Mouse (Mus musculus) hindbrain, embryonic 10.5 days (tissue): Measurements from ENCODE around the gene Tmx2. TPM values are rescaled to one million over a fixed set of nuclear protein-coding genes. Genes with fewer than 3 reads are reported as not detected.
"Not testable (repeated sequence)": the region's sequence is repeated elsewhere in the genome, so short reads cannot be mapped to it uniquely, and the experiment has no call there.

Experiments used
- DNase-seq: peaks from one replicate; pipeline ENCODE4 v3.0.0-alpha.2; 2017; ENCODE audit warnings: low spot score
- H3K27ac ChIP-seq: fragments of 300-500 bp; sonication (generic); 2 replicates; pipeline ENCODE4 v1.5.1; 2016; ENCODE audit warnings: mild to moderate bottlenecking, moderate library complexity
- H3K27me3 ChIP-seq: fragments of 300-500 bp; sonication (generic); 2 replicates; pipeline ENCODE4 v1.6.1; 2016; ENCODE audit warnings: mild to moderate bottlenecking; ENCODE audit not compliant: poor library complexity, insufficient read depth, severe bottlenecking
- H3K36me3 ChIP-seq: fragments of 300-500 bp; sonication (generic); 2 replicates; pipeline ENCODE4 v1.6.1; 2016; ENCODE audit warnings: mild to moderate bottlenecking, moderate library complexity
- H3K4me1 ChIP-seq: fragments of 300-500 bp; sonication (generic); replicated peaks from 2 replicates; pipeline ENCODE4 v1.6.1; 2016; ENCODE audit warnings: mild to moderate bottlenecking
- H3K4me3 ChIP-seq: fragments of 300-500 bp; sonication (generic); 2 replicates; pipeline ENCODE4 v1.5.1; 2016; ENCODE audit warnings: mild to moderate bottlenecking, moderate library complexity
- H3K9me3 ChIP-seq: fragments of 300-500 bp; sonication (generic); 2 replicates; pipeline ENCODE4 v1.6.1; 2016; ENCODE audit warnings: mild to moderate bottlenecking, moderate library complexity
- WGBS: fragments of 180-500 bp; shearing (Covaris S2); methylation state at CpG from one replicate; pipeline ENCODE4 v1.1.7; 2016; 5-methylcytosine and 5-hydroxymethylcytosine counted together
- polyA plus RNA-seq: library from polyadenylated mRNA; unstranded; fragments of >200 nt; fragmentation: Nextera tagmentation; extraction: Ambion mirVana; gene quantifications from 2 replicates; pipeline ENCODE4 v1.2.1, GENCODE M21; 2016

Tmx2 gene
- 151 and 167 TPM in 2 replicates for polyA plus RNA-seq

DNA sequence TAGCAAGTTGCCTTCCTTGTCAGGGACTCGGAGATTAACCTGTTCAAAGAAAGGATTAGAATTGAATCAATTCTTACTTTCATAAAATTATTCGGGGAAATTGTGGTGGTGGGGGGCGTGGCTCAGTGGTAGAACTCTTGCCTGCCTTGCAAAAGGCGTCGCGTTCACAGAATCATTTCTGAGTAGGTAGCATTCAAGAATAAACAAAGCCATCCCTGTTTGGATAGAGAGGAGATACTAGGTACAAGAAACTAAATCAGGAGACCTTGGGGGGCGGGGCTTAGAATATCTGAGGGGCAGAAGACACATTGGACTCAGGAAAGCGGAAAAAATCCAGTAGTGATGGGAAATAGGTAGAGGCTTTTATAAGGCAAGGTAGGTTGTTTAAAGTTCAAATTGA, at the start of gene Tmx2:
Gene Tmx2, minus strand, starts transcription at position 125 of the 400 bp plus-strand sequence.
- peak within 1 kb of the TSS; percentile 95 for H3K4me3 ChIP-seq
- no peaks in the 10 kb centered on the region for H3K27me3 ChIP-seq
- H3K4me1 ChIP-seq, result peaks cover 24% of the 10 kb centered on the region
- WGBS, result 18% methylated on average over 8 of the region's 8 CpGs
- H3K9me3 ChIP-seq, result no peaks in the 10 kb centered on the region
- H3K27ac ChIP-seq, result peak within 1 kb of the TSS; percentile 91
- DNase-seq, result no peak
- peaks cover 57% of the 10 kb centered on the region for H3K36me3 ChIP-seq

DNA sequence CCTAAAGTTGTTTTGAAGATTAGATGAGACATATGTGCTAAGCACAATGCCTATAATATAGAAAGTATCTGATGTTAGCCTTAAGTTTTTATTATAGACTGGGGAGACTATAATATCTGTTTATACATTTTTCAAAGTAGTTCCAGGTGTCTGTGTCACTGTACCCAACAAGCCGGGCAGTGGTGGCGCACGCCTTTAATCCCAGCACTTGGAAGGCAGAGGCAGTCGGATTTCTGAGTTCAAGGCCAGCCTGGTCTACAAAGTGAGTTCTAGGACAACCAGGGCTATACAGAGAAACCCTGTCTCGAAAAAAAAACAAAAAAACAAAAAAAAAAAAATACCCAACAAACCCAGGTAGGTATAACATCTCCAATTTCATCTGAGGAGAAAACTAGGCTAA, 49.3 kb upstream of the Tmx2 start:
- Histone ChIP-seq H3K4me1 (peaks cover 26% of the 10 kb centered on the region), H3K36me3 (peaks cover 27% of the 10 kb centered on the region)
- H3K4me3 ChIP-seq, H3K27me3 ChIP-seq, DNase-seq, H3K9me3 ChIP-seq, H3K27ac ChIP-seq: not testable (repeated sequence)
- WGBS, result 74% methylated on average over 5 of the region's 5 CpGs

DNA sequence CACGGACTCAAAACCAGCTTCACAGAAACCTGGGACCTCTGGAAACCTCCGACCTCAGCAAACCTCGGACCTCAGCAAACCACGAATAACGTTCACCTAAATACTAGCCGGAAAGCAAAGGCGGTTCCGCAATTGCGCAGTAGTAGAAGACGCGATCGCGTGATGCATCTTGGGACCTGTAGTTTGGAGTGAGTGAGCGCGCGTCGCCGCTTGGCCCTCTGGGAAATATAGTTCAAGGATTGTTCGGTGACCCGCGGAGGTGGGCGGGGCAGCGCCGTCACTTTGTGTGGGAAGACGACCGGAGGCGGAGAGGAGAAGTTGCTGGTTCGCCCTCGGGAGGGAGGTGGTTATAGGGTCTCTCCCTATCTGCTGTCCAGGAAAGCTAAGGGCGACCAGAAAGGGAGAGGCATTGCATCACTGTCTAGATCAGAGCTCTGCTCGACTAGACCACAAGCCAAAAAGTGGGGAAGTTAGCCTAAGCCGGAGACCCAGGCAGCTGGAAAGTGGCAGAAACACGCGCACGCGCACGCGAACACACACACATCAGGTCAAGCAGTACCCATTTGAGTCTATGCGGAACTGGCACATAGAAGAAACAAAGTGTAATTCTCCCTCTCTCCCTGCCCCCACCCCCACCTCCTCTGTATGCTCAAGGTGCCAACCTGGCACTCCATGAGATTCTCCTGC, 48.4 kb upstream of the Tmx2 start, which contains the start of gene Clp1:
Gene Clp1, minus strand, starts transcription at position 179 of the 687 bp plus-strand sequence.
- WGBS, result under 1% methylated on average over 39 of the region's 39 CpGs
- H3K9me3 ChIP-seq, result no peaks in the 10 kb centered on the region

DNA sequence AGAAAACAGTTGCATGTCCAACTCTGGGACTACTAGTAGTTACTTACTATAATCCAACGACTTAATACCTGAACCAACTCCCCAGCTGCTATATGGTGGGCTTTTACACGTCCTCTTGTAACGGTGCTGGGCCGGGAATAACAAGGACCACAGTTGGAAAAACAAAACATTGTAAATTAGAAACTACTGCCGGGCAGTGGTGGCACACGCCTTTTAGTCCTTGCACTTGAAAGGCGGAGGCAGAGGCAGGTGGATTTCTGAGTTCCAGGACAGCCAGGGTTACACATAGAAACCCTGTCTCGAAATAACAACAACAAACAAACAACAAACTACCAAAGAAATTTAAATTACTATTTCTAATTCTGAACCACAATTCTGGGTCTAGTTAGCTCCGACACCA, 47.8 kb upstream of the Tmx2 start:
- WGBS, result 5% methylated on average over 9 of the region's 9 CpGs
- Histone ChIP-seq H3K27ac (peak overlapping the region; percentile 90), H3K4me3 (peak overlapping the region; percentile 68), H3K4me1 (peaks cover 26% of the 10 kb centered on the region), H3K36me3 (peaks cover 40% of the 10 kb centered on the region), H3K27me3 (no peaks in the 10 kb centered on the region), H3K9me3 (no peaks in the 10 kb centered on the region)
- no peak for DNase-seq

More for the DNA sequence above, 48.4 kb upstream of the Tmx2 start, which contains the start of gene Clp1:
- Histone ChIP-seq H3K27me3 (no peaks in the 10 kb centered on the region), H3K4me3 (peak within 1 kb of the TSS; percentile 68), H3K36me3 (peaks cover 34% of the 10 kb centered on the region), H3K4me1 (peaks cover 26% of the 10 kb centered on the region), H3K27ac (peak within 1 kb of the TSS; percentile 90)
- peak; percentile 97 for DNase-seq

DNA sequence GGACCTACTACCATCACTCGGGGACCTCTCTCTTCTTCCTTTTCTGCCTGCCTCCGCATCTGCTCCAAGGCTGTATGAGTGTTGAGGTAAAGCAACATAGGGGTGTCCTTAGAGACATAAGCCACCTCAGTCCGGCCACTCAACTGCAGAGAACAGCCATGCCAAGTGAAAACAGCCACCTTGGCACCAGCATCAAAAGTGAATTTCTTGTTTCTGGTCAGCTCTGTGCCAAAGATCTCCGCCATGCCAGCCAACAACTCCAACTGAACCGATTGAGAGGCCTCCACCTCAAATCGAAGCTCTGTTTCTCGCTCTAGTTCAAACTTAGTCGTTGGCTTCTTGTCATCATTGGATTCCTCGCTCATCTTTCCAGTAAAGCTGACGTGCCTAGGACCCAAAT, 46.8 kb upstream of the Tmx2 start:
- 0 out of 2 replicates have a peak overlapping the region, but pooled peaks have one; percentile 68 for H3K4me3 ChIP-seq
- peaks cover 48% of the 10 kb centered on the region for H3K36me3 ChIP-seq
- no peaks in the 10 kb centered on the region for H3K9me3 ChIP-seq
- H3K27me3 ChIP-seq, result no peaks in the 10 kb centered on the region
- peaks cover 26% of the 10 kb centered on the region for H3K4me1 ChIP-seq
- H3K27ac ChIP-seq, result no peak overlapping the region
- 94% methylated on average over 10 of the region's 10 CpGs for WGBS
- DNase-seq, result no peak

DNA sequence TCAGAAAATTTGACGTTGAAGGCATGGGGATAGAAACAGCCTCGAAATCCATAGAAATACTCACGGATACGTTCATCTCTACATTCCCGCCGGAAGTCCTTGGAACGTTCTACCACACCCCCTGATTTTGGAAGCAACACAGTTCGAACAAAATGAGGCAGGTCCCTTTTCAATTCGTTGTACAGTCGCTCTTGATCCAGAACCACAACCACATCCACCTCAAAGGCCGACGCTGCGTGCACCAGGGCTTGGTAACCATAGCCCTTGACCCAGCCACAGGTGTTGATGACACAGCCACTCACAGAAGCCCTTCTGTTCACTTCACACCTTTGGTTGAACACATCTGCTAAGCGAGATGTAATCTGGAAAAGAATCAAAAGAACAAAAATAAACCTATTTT, 44.9 kb upstream of the Tmx2 start:
- H3K4me1 ChIP-seq, result peaks cover 26% of the 10 kb centered on the region
- H3K27ac ChIP-seq, result no peak overlapping the region
- no peaks in the 10 kb centered on the region for H3K9me3 ChIP-seq
- H3K36me3 ChIP-seq, result peaks cover 48% of the 10 kb centered on the region
- no peak for DNase-seq
- no peaks in the 10 kb centered on the region for H3K27me3 ChIP-seq
- WGBS, result 95% methylated on average over 14 of the region's 14 CpGs
- no peak overlapping the region for H3K4me3 ChIP-seq

DNA sequence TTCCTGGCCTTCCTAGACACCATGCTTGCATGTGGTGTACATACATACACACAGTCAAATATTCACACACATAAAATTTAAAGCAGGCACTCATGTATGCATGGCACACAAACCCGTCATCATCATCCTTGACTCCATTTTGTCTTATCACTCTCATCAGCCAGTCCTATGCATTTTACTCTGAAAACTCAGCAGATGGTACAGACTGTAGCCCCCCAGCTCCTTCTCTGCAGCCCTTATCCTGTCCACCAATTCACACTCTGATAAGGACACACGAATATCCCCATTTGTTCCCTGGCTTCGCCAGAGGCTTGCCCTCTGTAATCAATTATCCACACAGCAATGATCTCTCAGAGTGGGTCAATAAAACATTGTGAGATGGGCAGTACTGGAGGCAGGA, 42.2 kb upstream of the Tmx2 start:
- no peaks in the 10 kb centered on the region for H3K27me3 ChIP-seq
- 81% methylated on average over 3 of the region's 3 CpGs for WGBS
- DNase-seq, result no peak

DNA sequence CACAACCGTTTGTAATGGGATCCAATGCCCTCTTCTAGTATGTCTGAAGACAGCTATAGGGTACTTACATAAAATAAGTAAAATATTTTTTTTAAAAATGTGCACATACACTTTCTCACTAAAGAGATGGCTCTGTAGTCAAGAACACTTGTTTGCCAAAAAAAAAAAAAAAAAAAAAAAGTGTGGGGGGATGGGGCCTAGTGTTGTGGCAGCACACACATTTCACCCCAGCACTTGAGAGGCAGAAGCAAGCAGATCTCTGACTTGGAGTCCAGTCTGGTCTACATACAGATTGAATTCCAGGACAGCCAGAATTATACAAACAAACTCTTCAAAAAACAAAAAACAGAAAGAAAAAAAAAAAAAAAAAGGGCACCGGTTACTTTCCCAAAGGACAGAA, 41.8 kb upstream of the Tmx2 start:
- no peaks in the 10 kb centered on the region for H3K9me3 ChIP-seq
- H3K36me3 ChIP-seq, result peaks cover 47% of the 10 kb centered on the region
- WGBS, result 95% methylated on average over 2 of the region's 2 CpGs
- H3K4me3 ChIP-seq, result no peak overlapping the region
- H3K27me3 ChIP-seq, result no peaks in the 10 kb centered on the region
- peaks cover 18% of the 10 kb centered on the region for H3K4me1 ChIP-seq
- no peak overlapping the region for H3K27ac ChIP-seq
- DNase-seq, result no peak

More for the DNA sequence above, 42.2 kb upstream of the Tmx2 start:
- H3K27ac ChIP-seq, result no peak overlapping the region
- peaks cover 21% of the 10 kb centered on the region for H3K4me1 ChIP-seq
- peaks cover 48% of the 10 kb centered on the region for H3K36me3 ChIP-seq
- no peak overlapping the region for H3K4me3 ChIP-seq
- H3K9me3 ChIP-seq, result no peaks in the 10 kb centered on the region

DNA sequence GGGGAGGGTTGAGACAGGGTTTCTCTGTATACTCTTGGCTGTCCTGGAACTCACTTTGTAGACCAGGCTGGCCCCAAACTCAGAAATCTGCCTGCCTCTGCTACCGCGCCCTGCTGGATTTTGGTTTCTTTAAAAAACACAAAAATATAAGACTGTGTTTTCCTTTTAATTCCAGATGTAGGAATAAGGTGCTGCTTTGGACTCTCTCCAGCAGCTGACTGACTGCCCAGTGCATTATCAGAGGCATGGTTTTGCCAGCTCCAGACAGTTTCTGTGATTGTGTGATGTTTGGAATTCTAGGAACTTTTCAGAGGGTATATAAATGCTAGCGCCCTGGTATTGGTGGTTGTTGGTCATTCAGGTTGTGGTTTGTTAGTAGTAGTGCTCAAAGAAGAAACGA, 38.4 kb upstream of the Tmx2 start:
- Histone ChIP-seq H3K27ac (no peak overlapping the region), H3K4me3 (no peak overlapping the region), H3K4me1 (peaks cover 25% of the 10 kb centered on the region), H3K9me3 (no peaks in the 10 kb centered on the region), H3K27me3 (no peaks in the 10 kb centered on the region), H3K36me3 (peaks cover 15% of the 10 kb centered on the region)
- 94% methylated on average over 4 of the region's 4 CpGs for WGBS
- DNase-seq, result no peak

DNA sequence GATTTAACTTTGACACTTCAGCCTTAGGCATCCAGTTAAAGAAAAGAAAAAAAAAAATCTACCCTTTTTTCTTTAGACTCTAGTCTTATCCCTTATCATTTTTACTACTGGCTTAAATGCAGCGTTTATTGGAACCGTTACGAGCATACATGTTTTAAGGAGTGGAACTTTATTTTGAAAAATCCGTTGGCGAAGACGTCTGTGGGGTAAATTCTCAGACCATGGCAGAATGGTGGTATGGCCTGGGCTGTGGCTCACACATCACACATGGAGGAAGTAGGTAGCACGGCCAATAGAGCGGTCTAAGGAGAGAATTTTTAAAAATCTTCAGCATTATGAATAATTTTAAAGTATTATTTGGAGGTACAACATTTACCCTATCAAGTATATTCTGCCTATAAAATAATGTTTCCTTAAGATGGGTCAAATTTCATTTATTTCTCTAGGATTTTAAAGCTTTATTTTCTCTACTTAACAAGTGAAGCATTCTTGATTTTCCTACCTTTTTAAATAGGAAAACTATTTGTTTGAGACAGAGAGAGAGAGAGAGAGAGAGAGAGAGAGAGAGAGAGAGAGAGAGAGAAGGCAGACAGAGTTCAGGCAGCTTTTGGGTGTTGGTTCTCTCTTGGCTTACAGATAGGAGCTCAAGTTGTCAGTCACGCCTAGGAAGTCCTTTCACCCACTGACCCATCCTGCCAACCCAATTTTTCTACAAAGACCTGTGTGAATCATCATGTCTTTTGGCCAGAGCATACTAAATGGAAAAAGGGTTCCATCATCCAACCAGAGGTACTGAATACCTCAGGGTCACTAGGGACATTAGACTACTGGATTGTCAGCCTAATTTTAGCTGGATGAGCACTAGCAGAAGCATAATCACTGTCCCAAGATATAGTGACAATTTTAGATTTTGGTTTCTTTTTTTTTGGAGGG, 37.7 kb upstream of the Tmx2 start:
- no peak for DNase-seq
- 40% methylated on average over 9 of the region's 9 CpGs for WGBS
- Histone ChIP-seq H3K4me3 (peak overlapping the region; percentile 96), H3K36me3 (peaks cover 8% of the 10 kb centered on the region), H3K27ac (peak overlapping the region; percentile 97), H3K4me1 (peaks cover 27% of the 10 kb centered on the region), H3K27me3 (no peaks in the 10 kb centered on the region), H3K9me3 (no peaks in the 10 kb centered on the region)

DNA sequence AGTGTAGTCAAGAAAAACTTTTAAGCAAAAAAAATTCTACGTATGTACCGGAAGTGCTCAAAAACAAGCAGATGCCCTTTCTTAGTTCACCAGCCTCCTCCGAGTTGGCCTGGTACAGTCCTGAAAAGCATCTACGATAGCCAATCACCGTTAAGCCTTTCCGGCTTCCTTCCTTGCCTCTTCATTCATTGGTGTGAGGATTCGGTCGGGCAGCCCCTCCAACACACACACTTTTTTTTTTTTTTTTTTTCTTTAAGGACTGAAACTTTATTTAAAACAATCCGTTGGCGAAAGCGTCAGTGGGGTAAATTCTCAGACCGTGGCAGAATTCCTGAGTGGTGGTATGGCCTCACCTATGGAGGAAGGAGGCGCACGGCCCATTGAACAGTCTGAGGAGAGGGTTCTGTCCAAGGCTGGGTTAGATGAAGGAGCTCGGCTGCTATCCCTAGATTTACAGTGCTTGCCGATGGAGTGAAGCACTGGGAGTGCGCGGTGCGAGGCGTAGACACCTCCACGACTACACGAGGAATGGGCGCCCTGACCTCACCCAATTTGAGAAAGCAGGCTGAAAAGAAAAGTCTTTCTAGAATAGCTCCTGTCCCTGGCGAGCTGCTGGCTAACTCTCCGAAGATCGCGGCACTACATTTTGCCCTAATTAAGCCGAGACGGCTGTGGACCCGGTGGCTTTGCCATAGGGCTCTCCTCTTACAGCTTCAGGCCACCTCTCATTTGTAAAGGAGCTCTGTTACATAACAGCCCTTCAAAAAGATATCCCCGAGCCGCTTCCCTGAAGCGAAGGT, 36.8 kb upstream of the Tmx2 start:
- under 1% methylated on average over 33 of the region's 33 CpGs for WGBS

DNA sequence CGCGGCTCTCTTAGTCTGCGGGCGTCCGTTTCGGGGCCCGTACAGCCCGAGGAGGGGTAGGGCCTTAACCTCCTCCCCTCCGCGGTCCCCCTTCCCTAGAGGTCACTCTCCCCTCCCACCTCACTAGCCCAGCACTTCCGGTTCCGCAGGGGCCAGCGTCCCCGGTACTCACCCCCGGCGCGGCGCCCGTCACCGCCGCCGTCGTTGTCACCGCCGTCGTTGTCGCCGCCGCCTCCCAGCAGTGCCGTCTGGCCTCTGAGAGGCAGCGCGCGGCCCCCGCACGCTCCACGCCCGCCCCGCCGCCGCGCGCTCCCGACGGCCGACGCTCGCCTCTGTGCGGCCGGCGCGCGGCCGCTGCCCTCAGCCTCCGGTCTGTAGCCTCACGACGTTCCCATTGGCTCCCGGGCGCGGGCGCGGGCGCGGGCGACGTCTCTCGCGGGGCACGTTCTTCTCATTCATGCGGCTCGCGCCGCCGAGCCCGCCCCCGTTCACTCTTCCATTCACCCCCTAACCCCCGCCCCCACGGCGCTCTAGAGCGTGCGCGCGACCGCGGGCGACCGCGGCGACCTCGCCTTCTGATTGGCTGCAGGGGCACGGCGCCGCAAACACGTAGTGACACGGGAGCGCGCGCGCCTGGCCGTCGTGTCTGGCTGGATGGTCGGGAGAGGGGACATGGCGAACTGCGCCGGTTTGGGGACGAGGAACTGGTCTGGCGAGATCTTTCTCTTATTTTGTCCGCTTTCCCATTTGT, 36.0 kb upstream of the Tmx2 start, which contains the start of gene Zdhhc5:
Gene Zdhhc5, minus strand, starts transcription at position 370 of the 751 bp plus-strand sequence.
- Histone ChIP-seq H3K36me3 (peaks cover 14% of the 10 kb centered on the region), H3K27ac (peak within 1 kb of the TSS; percentile 97), H3K27me3 (no peaks in the 10 kb centered on the region), H3K4me1 (peaks cover 27% of the 10 kb centered on the region), H3K4me3 (peak within 1 kb of the TSS; percentile 96), H3K9me3 (no peaks in the 10 kb centered on the region)
- under 1% methylated on average over 107 of the region's 107 CpGs for WGBS
- DNase-seq, result peak; percentile 99

More for the DNA sequence above, 36.8 kb upstream of the Tmx2 start:
- Histone ChIP-seq H3K36me3 (peaks cover 7% of the 10 kb centered on the region), H3K9me3 (no peaks in the 10 kb centered on the region), H3K27ac (peak overlapping the region; percentile 97), H3K27me3 (no peaks in the 10 kb centered on the region), H3K4me3 (peak overlapping the region; percentile 96), H3K4me1 (peaks cover 27% of the 10 kb centered on the region)
- peak; percentile 64 for DNase-seq
